Mouse (Mus musculus) embryonic facial prominence, embryonic 11.5 days (tissue): ENCODE measurements at regions not wholly inside any gene's neighbourhood (a gene's known extent, or its start where the extent isn't known, plus 50 kb on each side); places are given as distances from the start of the nearest gene placed in this dataset.
A peak's percentile ranks its signal among the peaks of the same experiment; 100 is the strongest.

Experiments
- ATAC-seq: fragments of 200-750 bp; cut with Nextera tagmentation; replicated peaks from 2 replicates; pipeline ENCODE4 v1.8.0; 2017; ENCODE audit warnings: low read depth; ENCODE audit not compliant: insufficient number of reproducible peaks, low FRiP score, low TSS enrichment
- DNase-seq: peaks from one replicate; pipeline ENCODE4 v3.0.0-alpha.2; 2015; ENCODE audit warnings: low spot score
- H3K27ac ChIP-seq: fragments of 300-500 bp; sonication (generic); replicated peaks from 2 replicates; pipeline ENCODE4 v1.5.1; 2014; ENCODE audit warnings: mild to moderate bottlenecking, low read depth, low read length, control low read depth
- H3K27me3 ChIP-seq: fragments of 300-500 bp; sonication (generic); 2 replicates; pipeline ENCODE4 v1.6.1; 2014; ENCODE audit warnings: mild to moderate bottlenecking, low read length, moderate library complexity, mixed read lengths; ENCODE audit not compliant: control insufficient read depth, insufficient read depth
- H3K36me3 ChIP-seq: fragments of 300-500 bp; sonication (generic); replicated peaks from 2 replicates; pipeline ENCODE4 v1.6.1; 2014; ENCODE audit warnings: low read depth, mild to moderate bottlenecking, low read length, moderate library complexity, mixed read lengths; ENCODE audit not compliant: control insufficient read depth, insufficient read depth
- H3K4me1 ChIP-seq: fragments of 300-500 bp; sonication (generic); 2 replicates; pipeline ENCODE4 v1.6.1; 2014; ENCODE audit warnings: low read length, mixed read lengths; ENCODE audit not compliant: control insufficient read depth, insufficient read depth
- H3K4me2 ChIP-seq: fragments of 300-500 bp; sonication (generic); 2 replicates; pipeline ENCODE4 v1.6.1; 2014; ENCODE audit warnings: low read depth, mild to moderate bottlenecking, control low read depth, low read length, moderate library complexity
- H3K4me3 ChIP-seq: fragments of 300-500 bp; sonication (generic); 2 replicates; pipeline ENCODE4 v1.5.1; 2014; ENCODE audit warnings: low read depth, low read length, control low read depth
- H3K9ac ChIP-seq: fragments of 300-500 bp; sonication (generic); replicated peaks from 2 replicates; pipeline ENCODE4 v1.6.1; 2014; ENCODE audit warnings: mild to moderate bottlenecking, control low read depth, low read length
- H3K9me3 ChIP-seq: fragments of 300-500 bp; sonication (generic); replicated peaks from 2 replicates; pipeline ENCODE4 v1.6.1; 2016; ENCODE audit warnings: mild to moderate bottlenecking, low read length, inconsistent platforms, mixed read lengths; ENCODE audit not compliant: control insufficient read depth
- whole genome bisulfite sequencing: fragments of 180-500 bp; shearing (Covaris S2); extraction: QIAGEN DNeasy Blood & Tissue Kit; methylation state at CpG from one replicate; pipeline ENCODE4 v1.1.7; 2014; 5-methylcytosine and 5-hydroxymethylcytosine counted together

GRCm38 (mm10) chr8:33997676-33998075, 113.9 kb downstream of the Gm10131 start:
- H3K36me3 ChIP-seq: no peaks in the 10 kb centered on the region
- no peaks in the 10 kb centered on the region for H3K4me1 ChIP-seq
- no peak overlapping the region for H3K9ac ChIP-seq
- no peak for DNase-seq
- H3K4me3 ChIP-seq: no peak overlapping the region
- no peaks in the 10 kb centered on the region for H3K27me3 ChIP-seq
- no peak overlapping the region for H3K4me2 ChIP-seq
- WGBS: 65% methylated on average over 4 of the region's 4 CpGs
- H3K27ac ChIP-seq: no peak overlapping the region
- no peak for ATAC-seq
- H3K9me3 ChIP-seq: no peaks in the 10 kb centered on the region

DNA sequence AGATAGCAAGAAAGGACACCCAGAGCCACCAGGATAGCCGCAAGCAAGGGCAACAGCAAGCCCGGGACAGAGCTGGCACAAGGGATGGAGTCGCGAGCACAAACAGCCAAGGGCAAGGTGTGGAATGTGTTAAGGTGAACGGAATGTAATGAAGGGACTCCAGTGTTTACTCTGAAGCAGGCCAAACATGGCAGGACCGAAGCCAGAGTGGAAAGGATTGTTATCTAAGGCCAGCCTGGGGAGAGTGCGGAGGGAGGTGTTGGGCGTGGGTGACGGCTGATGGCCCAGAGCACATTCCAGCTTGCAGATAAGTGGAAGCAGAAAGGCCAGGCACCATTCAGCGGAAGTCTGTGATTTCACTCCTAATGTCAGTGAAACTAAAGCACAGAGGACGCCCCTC, 118.6 kb downstream of the Gm10131 start:
- ATAC-seq (0 out of 2 replicates have a peak, but pooled peaks have one; percentile 58), DNase-seq (peak; percentile 57)
- H3K9me3 ChIP-seq: no peaks in the 10 kb centered on the region
- H3K36me3 ChIP-seq: no peaks in the 10 kb centered on the region
- no peak overlapping the region for H3K9ac ChIP-seq
- H3K27me3 ChIP-seq: no peaks in the 10 kb centered on the region
- H3K4me3 ChIP-seq: no peak overlapping the region
- no peak overlapping the region for H3K27ac ChIP-seq
- WGBS: 30% methylated on average over 11 of the region's 11 CpGs
- no peak overlapping the region for H3K4me2 ChIP-seq
- H3K4me1 ChIP-seq: peaks cover 2% of the 10 kb centered on the region; the same call in 1 of the 2 replicates

DNA sequence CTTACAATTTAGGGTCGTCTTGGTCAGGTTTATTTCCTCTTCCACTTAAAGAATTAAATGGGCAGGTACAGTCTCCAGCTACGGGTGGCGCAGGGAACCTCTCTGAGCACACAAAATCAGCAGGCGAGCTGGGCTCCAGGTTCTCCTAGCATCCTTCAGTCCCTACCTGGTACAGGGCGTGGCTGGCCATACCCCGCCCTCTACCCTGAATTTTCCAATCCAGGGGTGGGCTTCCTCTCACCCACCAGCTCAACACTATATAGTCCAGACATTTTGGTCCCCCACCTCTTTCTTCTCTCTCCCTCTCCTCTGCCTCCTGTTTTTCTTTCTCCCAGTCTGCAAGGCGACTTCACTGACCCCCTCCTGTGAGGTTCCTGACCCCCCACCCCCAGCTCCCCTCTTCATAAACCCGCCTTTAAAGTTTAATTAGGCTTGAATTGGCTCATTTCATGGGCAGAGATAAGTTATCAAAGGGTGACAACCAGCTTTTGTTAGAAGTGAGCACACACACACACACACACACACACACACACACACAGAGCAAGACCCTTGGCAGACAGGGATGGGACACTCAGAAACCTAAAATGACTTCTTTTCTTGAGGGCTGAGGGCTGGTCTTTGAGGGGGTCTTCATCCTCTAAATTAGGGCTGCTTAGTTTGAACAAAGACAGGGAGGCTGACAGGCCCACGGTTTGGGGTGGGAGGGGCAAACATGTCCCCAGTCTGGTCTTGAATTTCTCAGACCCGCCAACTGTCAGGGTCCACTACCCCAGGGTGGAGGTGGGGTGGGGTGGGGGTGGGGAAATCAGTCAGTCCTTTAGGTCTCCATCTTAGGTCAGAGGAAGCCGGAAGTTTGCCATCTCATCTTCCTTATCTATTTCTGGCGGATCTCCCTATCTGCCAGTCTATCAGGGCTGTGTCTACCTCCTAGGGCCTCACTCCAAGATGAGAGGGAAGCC, 119.3 kb downstream of the Gm10131 start:
- peaks cover 2% of the 10 kb centered on the region; the same call in 1 of the 2 replicates for H3K4me1 ChIP-seq
- no peak overlapping the region for H3K4me3 ChIP-seq
- H3K4me2 ChIP-seq: peak overlapping the region; percentile 7; the same call in 1 of the 2 replicates
- DNase-seq (no peak), ATAC-seq (0 out of 2 replicates have a peak, but pooled peaks have one; percentile 40)
- H3K27ac ChIP-seq: no peak overlapping the region; the same call in 1 of the 2 replicates
- WGBS: 41% methylated on average over 12 of the region's 12 CpGs
- H3K36me3 ChIP-seq: no peaks in the 10 kb centered on the region
- no peak overlapping the region; the same call in 1 of the 2 replicates for H3K9ac ChIP-seq
- no peaks in the 10 kb centered on the region for H3K27me3 ChIP-seq
- no peaks in the 10 kb centered on the region for H3K9me3 ChIP-seq

GRCm38 (mm10) chr8:33991165-33991916, 120.2 kb downstream of the Gm10131 start:
- WGBS: 22% methylated on average over 17 of the region's 17 CpGs
- ATAC-seq (no peak; the same call in 1 of the 2 replicates), DNase-seq (peak; percentile 60)
- Histone ChIP-seq H3K4me3 (no peak overlapping the region), H3K36me3 (no peaks in the 10 kb centered on the region), H3K9me3 (no peaks in the 10 kb centered on the region), H3K4me1 (peaks cover 2% of the 10 kb centered on the region; the same call in 1 of the 2 replicates), H3K27ac (no peak overlapping the region; the same call in 1 of the 2 replicates), H3K4me2 (peak overlapping the region; percentile 7; the same call in 1 of the 2 replicates), H3K9ac (no peak overlapping the region; the same call in 1 of the 2 replicates), H3K27me3 (no peaks in the 10 kb centered on the region)

DNA sequence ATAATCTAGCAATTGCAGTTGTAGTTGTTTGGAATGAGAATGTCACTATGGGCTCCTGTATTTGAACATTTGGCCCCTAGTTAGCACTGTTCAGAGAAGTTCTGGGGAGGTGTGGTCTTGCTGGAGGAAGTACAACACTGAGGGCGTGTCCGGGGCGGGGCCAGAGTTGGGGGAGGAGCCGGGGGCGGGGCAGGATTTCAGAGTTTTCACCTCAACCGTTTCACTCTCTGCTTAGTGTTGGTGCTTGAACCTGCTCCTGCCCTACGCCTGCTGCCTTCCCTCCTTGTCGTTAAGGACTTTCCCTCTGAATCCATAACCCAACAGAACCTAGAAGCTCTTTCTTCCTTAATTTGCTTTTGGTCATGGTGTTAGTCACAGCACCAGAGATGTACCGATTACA, 121.5 kb downstream of the Gm10131 start:
- no peak overlapping the region for H3K4me2 ChIP-seq
- H3K27me3 ChIP-seq: no peaks in the 10 kb centered on the region
- 70% methylated on average over 9 of the region's 9 CpGs for WGBS

DNA sequence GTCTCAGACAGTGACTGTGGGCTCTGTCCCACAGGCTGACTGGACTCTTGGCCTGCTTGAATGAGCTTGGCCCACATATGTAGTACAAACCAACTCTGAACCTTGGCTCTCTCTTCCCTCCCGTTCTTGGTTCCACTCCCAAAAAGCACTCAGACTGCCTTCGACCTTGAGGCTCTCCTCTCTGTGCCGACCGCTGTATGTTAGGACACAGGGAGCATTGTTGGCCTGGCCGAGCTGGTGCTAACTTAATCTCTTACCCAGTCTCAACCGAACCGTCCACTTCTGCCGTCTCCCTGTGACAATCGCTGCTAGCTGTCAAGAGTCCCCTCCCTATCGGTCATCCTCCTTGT, 123.8 kb downstream of the Gm10131 start:
- 67% methylated on average over 10 of the region's 10 CpGs for WGBS
- ATAC-seq (no peak), DNase-seq (no peak)
- Histone ChIP-seq H3K4me1 (peaks cover 2% of the 10 kb centered on the region; the same call in 1 of the 2 replicates), H3K4me3 (no peak overlapping the region), H3K4me2 (no peak overlapping the region), H3K9me3 (no peaks in the 10 kb centered on the region), H3K27ac (no peak overlapping the region), H3K36me3 (no peaks in the 10 kb centered on the region), H3K27me3 (no peaks in the 10 kb centered on the region), H3K9ac (no peak overlapping the region)

More for the DNA sequence above, 121.5 kb downstream of the Gm10131 start:
- Histone ChIP-seq H3K4me3 (no peak overlapping the region), H3K9ac (no peak overlapping the region), H3K27ac (no peak overlapping the region), H3K36me3 (no peaks in the 10 kb centered on the region), H3K9me3 (no peaks in the 10 kb centered on the region), H3K4me1 (peaks cover 2% of the 10 kb centered on the region; the same call in 1 of the 2 replicates)
- ATAC-seq (no peak), DNase-seq (no peak)

- 80% methylated on average over 15 of the region's 15 CpGs for WGBS
- DNase-seq (no peak), ATAC-seq (no peak)
- Histone ChIP-seq H3K27me3 (no peaks in the 10 kb centered on the region), H3K36me3 (no peaks in the 10 kb centered on the region), H3K4me1 (peaks cover 2% of the 10 kb centered on the region; the same call in 1 of the 2 replicates), H3K4me2 (no peak overlapping the region), H3K9ac (no peak overlapping the region), H3K27ac (no peak overlapping the region), H3K9me3 (no peaks in the 10 kb centered on the region), H3K4me3 (no peak overlapping the region)
Observed at GRCm38 (mm10) chr8:33987091-33987754, 124.3 kb downstream of the Gm10131 start.
